Mouse (Mus musculus) stomach, postnatal 0 days (tissue): ENCODE measurements around the gene U2af1.

Source experiments
- CTCF ChIP-seq: IDR thresholded peaks from 2 replicates; pipeline ENCODE4 v1.5.1; 2016; ENCODE audit warnings: antibody characterized with exemption, low read depth, mild to moderate bottlenecking, moderate library complexity
- EP300 ChIP-seq: optimal IDR thresholded peaks from 2 replicates; pipeline ENCODE3; 2016; ENCODE audit warnings: antibody characterized with exemption

GRCm38 (mm10) chr17:31698347-31698746, 39.7 kb upstream of the U2af1 start:
- no peak for TF ChIP-seq CTCF
- TF ChIP-seq EP300: no peak
